Mouse (Mus musculus) C2C12 (cell line): Measurements from ENCODE around the gene Soat1.

ENCODE experiments used
- CTCF ChIP-seq: IDR thresholded peaks from one replicate; pipeline ENCODE4 v1.5.1; 2011; ENCODE audit not compliant: control insufficient read depth, insufficient read depth, insufficient read length
- FOSL1 ChIP-seq: IDR thresholded peaks from one replicate; pipeline ENCODE4 v1.8.0; 2011; ENCODE audit warnings: mild to moderate bottlenecking, low read length; ENCODE audit not compliant: poor library complexity, insufficient read depth, severe bottlenecking
- MAX ChIP-seq: IDR thresholded peaks from one replicate; pipeline ENCODE4 v1.6.1; 2011; ENCODE audit warnings: mild to moderate bottlenecking, control low read depth
- MYOD1 ChIP-seq: IDR thresholded peaks from one replicate; pipeline ENCODE4 v1.6.1; 2011; ENCODE audit warnings: low read depth; ENCODE audit not compliant: control insufficient read depth, insufficient read length
- MYOG ChIP-seq: IDR thresholded peaks from one replicate; pipeline ENCODE4 v1.6.1; 2011; ENCODE audit not compliant: control insufficient read depth, insufficient read length; ENCODE audit errors: extremely low read depth
- USF1 ChIP-seq: IDR thresholded peaks from one replicate; pipeline ENCODE4 v1.6.1; 2011; ENCODE audit warnings: low read depth, mild to moderate bottlenecking, control low read depth, moderate library complexity

DNA sequence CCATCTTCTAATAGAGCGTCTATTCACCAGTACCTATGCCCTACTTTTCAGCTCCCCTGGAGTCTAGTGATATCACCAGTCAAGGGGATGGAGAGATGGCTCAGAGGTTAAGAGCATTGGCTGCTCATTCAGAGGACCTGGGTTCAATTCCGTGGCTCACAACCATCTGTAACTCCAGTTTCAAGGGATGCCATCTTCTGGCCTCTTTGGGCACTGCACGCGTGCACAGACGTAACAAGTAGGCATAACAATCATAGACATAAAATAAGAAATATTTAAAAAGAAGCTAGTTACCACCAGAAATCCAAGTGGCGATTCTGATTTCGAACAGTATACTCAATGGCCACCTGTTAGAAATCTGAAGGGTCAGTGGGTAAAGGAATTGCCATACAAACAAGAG, 13.4 kb upstream of the Soat1 start:
- TF ChIP-seq CTCF (no peak), MYOG (no peak), MAX (no peak), USF1 (no peak), FOSL1 (no peak), MYOD1 (no peak)
